Mouse (Mus musculus) liver, postnatal 0 days (tissue): ENCODE measurements around the gene Lgi1.

Source experiments
- CTCF ChIP-seq: sonication (generic); IDR thresholded peaks from 2 replicates; pipeline ENCODE4 v1.5.1; 2016; ENCODE audit warnings: antibody characterized with exemption, low read depth
- EP300 ChIP-seq: IDR thresholded peaks from 2 replicates; pipeline ENCODE4 v1.6.1; 2016; ENCODE audit warnings: antibody characterized with exemption, low read depth, mild to moderate bottlenecking

DNA sequence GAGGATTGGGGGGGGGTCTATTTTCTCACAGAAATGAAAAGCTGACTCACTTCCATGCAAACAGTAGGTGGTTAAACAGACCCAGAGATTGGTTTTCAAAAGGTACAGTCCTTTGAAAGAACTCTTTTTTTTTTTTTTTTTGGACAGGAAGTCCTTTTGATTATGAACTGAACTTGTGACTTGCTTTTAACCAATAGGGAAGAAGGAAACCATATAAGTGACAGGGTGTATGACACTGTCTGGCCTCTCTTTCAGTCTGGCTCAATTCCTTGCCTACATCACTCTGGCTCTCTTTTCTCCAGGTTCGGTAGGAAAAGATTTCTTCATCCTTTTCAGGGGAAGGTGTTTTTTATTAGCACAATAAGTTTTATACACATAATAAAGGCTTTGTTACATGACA is 95.0 kb downstream of the Lgi1 start:
- TF ChIP-seq CTCF (no peak), EP300 (no peak)
